Mouse (Mus musculus) MEL (cell line): ENCODE results near the gene Fam171a2. TPM values are rescaled to one million over a fixed set of nuclear protein-coding genes. Genes with fewer than 3 reads are reported as not detected.

Experiments
- DNase-seq: peaks from one replicate; pipeline ENCODE4 v3.0.0; 2011; ENCODE audit warnings: low read depth, low spot score
- H3K27ac ChIP-seq: 2 replicates; pipeline ENCODE4 v1.5.1; 2012; ENCODE audit warnings: low read depth, mild to moderate bottlenecking, control low read depth, low read length, moderate library complexity; ENCODE audit not compliant: control insufficient read depth
- H3K27me3 ChIP-seq, 2 experiments: fragments of 150-350 bp in 1 of 2; sonication (generic) in 1 of 2; 2 replicates each; pipeline ENCODE4 v1.6.1; 2012; ENCODE audit warnings: low read length in 2 of 2, mild to moderate bottlenecking in 2 of 2, improper control_type of control experiment in 1 of 2, moderate library complexity in 1 of 2; ENCODE audit not compliant: insufficient read depth in 2 of 2, control insufficient read depth in 1 of 2
- H3K36me3 ChIP-seq, 2 experiments: 2 replicates each; pipeline ENCODE4 v1.6.1; 2012 to 2014; ENCODE audit warnings: low read length in 2 of 2, improper control_type of control experiment in 1 of 2, inconsistent platforms in 1 of 2, mild to moderate bottlenecking in 1 of 2; ENCODE audit not compliant: insufficient read depth in 2 of 2, control insufficient read depth in 1 of 2
- H3K4me1 ChIP-seq, 2 experiments: fragments of 150-350 bp in 1 of 2; sonication (generic) in 1 of 2; 2 replicates each; pipeline ENCODE4 v1.6.1; 2012; ENCODE audit warnings: low read length in 2 of 2, improper control_type of control experiment in 1 of 2, mild to moderate bottlenecking in 1 of 2; ENCODE audit not compliant: insufficient read depth in 2 of 2, control insufficient read depth in 1 of 2
- H3K4me3 ChIP-seq, 2 experiments: fragments of 150-350 bp in 1 of 2; sonication (generic) in 1 of 2; 2 replicates each; pipeline ENCODE4 v1.5.1; 2012; ENCODE audit warnings: low read depth in 2 of 2, low read length in 2 of 2, mild to moderate bottlenecking in 2 of 2, moderate library complexity in 2 of 2, control low read depth in 1 of 2, improper control_type of control experiment in 1 of 2; ENCODE audit not compliant: control insufficient read depth in 1 of 2, insufficient read depth in 1 of 2
- H3K79me2 ChIP-seq: 2 replicates; pipeline ENCODE4 v1.6.1; 2012; ENCODE audit warnings: mild to moderate bottlenecking, low read length, moderate library complexity; ENCODE audit not compliant: control insufficient read depth, poor library complexity, insufficient read depth
- H3K9ac ChIP-seq: 2 replicates; pipeline ENCODE4 v1.6.1; 2012; ENCODE audit warnings: low read depth, mild to moderate bottlenecking, control low read depth, low read length, moderate library complexity; ENCODE audit not compliant: control insufficient read depth, poor library complexity, severe bottlenecking
- H3K9me3 ChIP-seq: fragments of 150-350 bp; sonication (generic); replicated peaks from 2 replicates; pipeline ENCODE4 v1.6.1; 2012; ENCODE audit warnings: mild to moderate bottlenecking, low read length, improper control_type of control experiment, moderate library complexity; ENCODE audit not compliant: insufficient read depth
- ELF1 ChIP-seq: IDR thresholded peaks from 2 replicates; pipeline ENCODE4 v1.6.1; 2014; ENCODE audit warnings: low read depth, mild to moderate bottlenecking, inconsistent platforms, low read length, improper control_type of control experiment, moderate library complexity
- GABPA ChIP-seq: IDR thresholded peaks from 2 replicates; pipeline ENCODE4 v1.6.1; 2012; ENCODE audit warnings: low read depth, mild to moderate bottlenecking, inconsistent platforms, low read length, improper control_type of control experiment, moderate library complexity
- KAT2A ChIP-seq: conservative IDR thresholded peaks from 2 replicates; pipeline ENCODE4 v1.6.1; 2012; ENCODE audit warnings: low read depth, low read length, improper control_type of control experiment, inconsistent platforms
- MYC ChIP-seq: IDR thresholded peaks from 2 replicates; pipeline ENCODE4 v1.6.1; 2011; ENCODE audit warnings: low read depth, mild to moderate bottlenecking, low read length, improper control_type of control experiment, moderate library complexity
- POLR2A ChIP-seq, 2 experiments: IDR thresholded peaks; 2 replicates each; pipeline ENCODE4 v1.6.1; 2011 to 2012; ENCODE audit warnings: low read length in 2 of 2, mild to moderate bottlenecking in 2 of 2, control low read depth in 1 of 2, improper control_type of control experiment in 1 of 2, low read depth in 1 of 2, moderate library complexity in 1 of 2; ENCODE audit not compliant: control insufficient read depth in 1 of 2, insufficient read depth in 1 of 2, poor library complexity in 1 of 2
- POLR2AphosphoS5 ChIP-seq: IDR thresholded peaks from 2 replicates; pipeline ENCODE4 v1.6.1; 2012; ENCODE audit warnings: low read depth, borderline replicate concordance, mild to moderate bottlenecking, inconsistent platforms, low read length, moderate library complexity, mixed read lengths
- SMC3 ChIP-seq: IDR thresholded peaks from 2 replicates; pipeline ENCODE4 v1.6.1; 2011; ENCODE audit warnings: low read depth, low read length, improper control_type of control experiment
- USF2 ChIP-seq, 2 experiments: IDR thresholded peaks; 2 replicates each; pipeline ENCODE4 v1.6.1; 2011 to 2012; ENCODE audit warnings: improper control_type of control experiment in 2 of 2, low read length in 2 of 2, borderline replicate concordance in 1 of 2, inconsistent platforms in 1 of 2, low read depth in 1 of 2, mild to moderate bottlenecking in 1 of 2; ENCODE audit not compliant: insufficient read depth in 1 of 2
- polyA plus RNA-seq, 2 experiments: library from polyadenylated mRNA; stranded (reverse) in 1 of 2; unstranded in 1 of 2; fragments of >175 nt in 1 of 2; fragments of >200 nt in 1 of 2; gene quantifications; 2 replicates each; pipeline versions ENCODE4 v1.2.1 to v1.2.4; 2012; ENCODE audit warnings: low replicate concordance in 2 of 2, low read depth in 1 of 2; ENCODE audit not compliant: insufficient read length in 2 of 2, insufficient read depth in 1 of 2, missing spikeins in 1 of 2
- total RNA-seq: library from RNA; depleted of rRNA; stranded (reverse); fragments of 300-350 nt; gene quantifications from 2 replicates; pipeline ENCODE4 v1.2.3, GENCODE M21; 2012

Gene Fam171a2
- total and polyA plus RNA-seq, 3 experiments, result 2.0 to 8.8 TPM; not detected in 1

- peaks cover 9 to 21% of the 10 kb centered on the region in 2 experiments for H3K27me3 ChIP-seq
- no peak overlapping the region for H3K27ac ChIP-seq
- DNase-seq, result no peak
- H3K79me2 ChIP-seq, result no peaks in the 10 kb centered on the region
- H3K4me3 ChIP-seq, result no peak overlapping the region
- H3K4me1 ChIP-seq, result no peaks in the 10 kb centered on the region
- H3K9ac ChIP-seq, result no peak overlapping the region
- no peaks in the 10 kb centered on the region for H3K9me3 ChIP-seq
- TF ChIP-seq ELF1, result no peak
- no peak for TF ChIP-seq POLR2A (IDR thresholded peaks at IDR 0.05; ENCODE audit: control insufficient read depth in 1 of 2, insufficient read depth in 1 of 2, low read depth in 1 of 2, low read length in 2 of 2, poor library complexity in 1 of 2)
- no peaks in the 10 kb centered on the region for H3K36me3 ChIP-seq
Observed at GRCm38 (mm10) chr11:102393719-102394420, 53.6 kb downstream of the Fam171a2 start.

- H3K27ac ChIP-seq, result no peak within 1 kb of the TSS
- H3K27me3 ChIP-seq, result peaks cover 9 to 23% of the 10 kb centered on the region in 2 experiments
- no peak within 1 kb of the TSS for H3K4me3 ChIP-seq
- no peak for DNase-seq
- H3K9ac ChIP-seq, result no peak within 1 kb of the TSS
- H3K4me1 ChIP-seq, result no peaks in the 10 kb centered on the region
- H3K79me2 ChIP-seq, result no peaks in the 10 kb centered on the region
- no peak for TF ChIP-seq GABPA
- TF ChIP-seq KAT2A, result no peak
- TF ChIP-seq SMC3, result no peak
- TF ChIP-seq, all 39 proteins: peak for 0
- no peaks in the 10 kb centered on the region for H3K36me3 ChIP-seq
- no peaks in the 10 kb centered on the region for H3K9me3 ChIP-seq
Observed at GRCm38 (mm10) chr11:102393238-102393634, 54.2 kb downstream of the Fam171a2 start, which contains the start of gene Rundc3a. Rundc3a (plus strand) TSS chr11:102393403.

GRCm38 (mm10) chr11:102392441-102393237 is 54.8 kb downstream of the Fam171a2 start:
- TF ChIP-seq SMC3 (no peak), MYC (no peak), POLR2AphosphoS5 (no peak), USF2 (IDR thresholded peaks at IDR 0.05; ENCODE audit: borderline replicate concordance in 1 of 2, insufficient read depth in 1 of 2, low read depth in 1 of 2, low read length in 2 of 2) (no peak)
- no peak overlapping the region for H3K4me3 ChIP-seq
- H3K4me1 ChIP-seq, result no peaks in the 10 kb centered on the region
- no peaks in the 10 kb centered on the region for H3K9me3 ChIP-seq
- no peaks in the 10 kb centered on the region for H3K36me3 ChIP-seq
- no peaks in the 10 kb centered on the region for H3K79me2 ChIP-seq
- DNase-seq, result no peak
- H3K27ac ChIP-seq, result no peak overlapping the region
- peaks cover 9 to 27% of the 10 kb centered on the region in 2 experiments for H3K27me3 ChIP-seq
- no peak overlapping the region for H3K9ac ChIP-seq
